Mouse (Mus musculus) midbrain, embryonic 11.5 days (tissue): ENCODE results near the gene Olfr776. TPM values are rescaled to one million over a fixed set of nuclear protein-coding genes. Genes with fewer than 3 reads are reported as not detected.
"Not testable (repeated sequence)": the region's sequence is repeated elsewhere in the genome, so short reads cannot be mapped to it uniquely, and the experiment has no call there.

ENCODE experiments used
- ATAC-seq: fragments of 200-750 bp; cut with Nextera tagmentation; 2 replicates; pipeline ENCODE4 v1.8.0; 2017; ENCODE audit warnings: moderate TSS enrichment, moderate library complexity; ENCODE audit not compliant: low FRiP score
- DNase-seq: peaks from one replicate; pipeline ENCODE4 v3.0.0; 2015; ENCODE audit warnings: low spot score; ENCODE audit errors: missing footprints
- H3K27ac ChIP-seq: fragments of 300-500 bp; sonication (generic); 2 replicates; pipeline ENCODE4 v1.5.1; 2014; ENCODE audit warnings: low read depth, low read length
- H3K27me3 ChIP-seq: fragments of 300-500 bp; sonication (generic); 2 replicates; pipeline ENCODE4 v1.6.1; 2014; ENCODE audit warnings: mild to moderate bottlenecking, low read length, moderate library complexity, mixed read lengths; ENCODE audit not compliant: control insufficient read depth, insufficient read depth
- H3K36me3 ChIP-seq: fragments of 300-500 bp; sonication (generic); 2 replicates; pipeline ENCODE4 v1.6.1; 2014; ENCODE audit warnings: mild to moderate bottlenecking, low read length, moderate library complexity, mixed read lengths; ENCODE audit not compliant: control insufficient read depth, insufficient read depth
- H3K4me1 ChIP-seq: fragments of 300-500 bp; sonication (generic); 2 replicates; pipeline ENCODE4 v1.6.1; 2014; ENCODE audit warnings: low read length; ENCODE audit not compliant: control insufficient read depth, insufficient read depth
- H3K4me2 ChIP-seq: fragments of 300-500 bp; sonication (generic); 2 replicates; pipeline ENCODE4 v1.6.1; 2014; ENCODE audit warnings: mild to moderate bottlenecking, moderate library complexity
- H3K4me3 ChIP-seq: fragments of 300-500 bp; sonication (generic); 2 replicates; pipeline ENCODE4 v1.5.1; 2014; ENCODE audit warnings: low read depth, low read length
- H3K9ac ChIP-seq: fragments of 300-500 bp; sonication (generic); 2 replicates; pipeline ENCODE4 v1.6.1; 2014; ENCODE audit warnings: low read length
- H3K9me3 ChIP-seq: fragments of 300-500 bp; sonication (generic); 2 replicates; pipeline ENCODE4 v1.6.1; 2016; ENCODE audit warnings: low read length; ENCODE audit not compliant: control insufficient read depth
- WGBS: fragments of 180-500 bp; shearing (Covaris S2); extraction: QIAGEN DNeasy Blood & Tissue Kit; methylation state at CpG from one replicate; pipeline ENCODE4 v1.1.7; 2014; 5-methylcytosine and 5-hydroxymethylcytosine counted together
- polyA plus RNA-seq: library from polyadenylated mRNA; unstranded; fragments of >200 nt; fragmentation: Nextera tagmentation; extraction: Ambion mirVana; gene quantifications from 2 replicates; pipeline ENCODE4 v1.2.1, GENCODE M21; 2014

The Olfr776 gene
- not detected in 2 replicates for polyA plus RNA-seq

- ATAC-seq (no peak), DNase-seq (no peak)
- Histone ChIP-seq H3K27me3 (no peaks in the 10 kb centered on the region), H3K36me3 (no peaks in the 10 kb centered on the region), H3K9ac (no peak within 1 kb of the TSS), H3K4me2 (no peak within 1 kb of the TSS), H3K4me3 (no peak within 1 kb of the TSS), H3K9me3 (no peaks in the 10 kb centered on the region), H3K4me1 (no peaks in the 10 kb centered on the region), H3K27ac (no peak within 1 kb of the TSS)
Observed at GRCm38 (mm10) chr10:129258827-129259226, at the start of gene Olfr776. Olfr776 (plus strand) TSS chr10:129259127.

DNA sequence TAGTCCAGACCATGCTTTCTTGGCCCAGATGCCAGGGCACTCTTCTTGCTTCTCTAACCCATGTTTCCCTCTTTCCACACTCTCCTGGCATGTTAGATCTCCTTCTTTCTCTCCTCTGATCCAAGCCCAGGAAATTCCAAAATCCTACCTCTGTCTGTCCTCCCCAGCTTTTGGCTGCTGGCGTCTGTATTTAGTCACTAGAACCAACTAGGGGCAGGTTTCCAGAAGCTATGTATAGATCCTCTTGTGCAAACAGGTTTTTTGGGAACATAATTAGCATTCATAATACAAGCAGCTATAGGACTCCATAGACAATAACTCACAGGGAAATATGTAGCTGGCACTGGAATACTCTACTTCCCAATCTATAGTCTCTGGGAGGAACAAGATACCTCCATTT, 28.2 kb upstream of the Olfr776 start:
- H3K4me2 ChIP-seq = no peak overlapping the region
- ATAC-seq (no peak), DNase-seq (no peak)
- 90% methylated on average over 1 of the region's 1 CpGs for WGBS
- no peaks in the 10 kb centered on the region for H3K36me3 ChIP-seq
- no peaks in the 10 kb centered on the region for H3K27me3 ChIP-seq
- no peaks in the 10 kb centered on the region for H3K9me3 ChIP-seq
- H3K4me1 ChIP-seq = no peaks in the 10 kb centered on the region
- H3K9ac ChIP-seq = no peak overlapping the region
- no peak overlapping the region for H3K27ac ChIP-seq
- H3K4me3 ChIP-seq = no peak overlapping the region

DNA sequence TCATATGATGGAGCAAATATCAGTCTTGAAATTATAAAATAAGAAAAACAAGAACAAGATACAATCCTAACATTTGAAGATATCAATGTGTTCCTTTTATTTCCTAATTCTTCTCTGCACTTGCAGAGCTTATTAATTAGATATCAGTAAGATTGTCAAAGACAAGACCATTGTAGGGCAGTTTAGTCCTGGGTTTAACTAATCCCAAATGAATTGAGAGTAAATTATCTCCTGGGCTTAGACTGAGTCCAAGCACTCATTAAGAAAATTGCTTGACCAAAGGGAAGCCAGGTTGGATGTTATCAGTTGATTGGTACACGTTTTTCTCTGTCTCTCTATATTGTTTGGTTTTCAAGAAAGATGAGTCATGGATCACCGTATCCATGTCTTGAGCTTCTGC, 23.0 kb upstream of the Olfr776 start, which contains the start of gene Olfr774:
Gene Olfr774 (plus strand): TSS at position 301 of the 400 bp plus-strand sequence.
- Histone ChIP-seq H3K4me3 (no peak within 1 kb of the TSS), H3K36me3 (no peaks in the 10 kb centered on the region), H3K4me1 (no peaks in the 10 kb centered on the region), H3K9me3 (no peaks in the 10 kb centered on the region), H3K27ac (no peak within 1 kb of the TSS), H3K27me3 (no peaks in the 10 kb centered on the region), H3K9ac (no peak within 1 kb of the TSS), H3K4me2 (no peak within 1 kb of the TSS)
- ATAC-seq (no peak), DNase-seq (no peak)
- WGBS = 69% methylated on average over 2 of the region's 2 CpGs

GRCm38 (mm10) chr10:129248112-129248511, 10.8 kb upstream of the Olfr776 start, which contains the start of gene Olfr775:
Olfr775 (plus strand) TSS chr10:129248412.
- Histone ChIP-seq H3K4me3 (no peak within 1 kb of the TSS), H3K36me3 (no peaks in the 10 kb centered on the region), H3K27me3 (no peaks in the 10 kb centered on the region), H3K27ac (no peak within 1 kb of the TSS), H3K9me3 (no peaks in the 10 kb centered on the region), H3K4me2 (no peak within 1 kb of the TSS), H3K4me1 (no peaks in the 10 kb centered on the region), H3K9ac (no peak within 1 kb of the TSS)
- DNase-seq = no peak
- ATAC-seq = no peak
- 70% methylated on average over 3 of the region's 3 CpGs for WGBS

- 96% methylated on average over 2 of the region's 2 CpGs for WGBS
- ATAC-seq (no peak), DNase-seq (no peak)
- Histone ChIP-seq H3K27ac (no peak within 1 kb of the TSS), H3K4me3 (no peak within 1 kb of the TSS), H3K27me3 (no peaks in the 10 kb centered on the region), H3K4me1 (no peaks in the 10 kb centered on the region), H3K4me2 (no peak within 1 kb of the TSS), H3K9ac (no peak within 1 kb of the TSS), H3K36me3 (no peaks in the 10 kb centered on the region), H3K9me3 (no peaks in the 10 kb centered on the region)
Observed at GRCm38 (mm10) chr10:129271081-129271535, 12.2 kb downstream of the Olfr776 start, which contains the start of gene Olfr777. Olfr777 (minus strand) TSS chr10:129271485.

GRCm38 (mm10) chr10:129312973-129313372, 54.0 kb downstream of the Olfr776 start:
- not testable (repeated sequence) for ATAC-seq, H3K9me3 ChIP-seq, H3K9ac ChIP-seq, H3K4me3 ChIP-seq, H3K4me2 ChIP-seq, H3K4me1 ChIP-seq, H3K27me3 ChIP-seq, H3K27ac ChIP-seq, H3K36me3 ChIP-seq, DNase-seq
- 64% methylated on average over 1 of the region's 1 CpGs for WGBS

GRCm38 (mm10) chr10:129313521-129313920, 54.6 kb downstream of the Olfr776 start:
- not testable (repeated sequence) for H3K27ac ChIP-seq, H3K4me2 ChIP-seq
- no CpG with 5 or more reads among the region's 1 CpGs for WGBS

More at GRCm38 (mm10) chr10:129313521-129313920, 54.6 kb downstream of the Olfr776 start:
- not testable (repeated sequence) for DNase-seq, H3K9ac ChIP-seq, ATAC-seq, H3K4me1 ChIP-seq, H3K9me3 ChIP-seq, H3K4me3 ChIP-seq, H3K27me3 ChIP-seq, H3K36me3 ChIP-seq

Other genes with a start within 250 kb of the Olfr776 start
- gene Olfr763, start 248.3 kb upstream of the Olfr776 start, polyA plus RNA-seq = not detected in 2 replicates
- gene Olfr764-ps1, start 219.2 kb upstream of the Olfr776 start, polyA plus RNA-seq = not detected in 2 replicates
- gene Olfr765, start 209.1 kb upstream of the Olfr776 start, polyA plus RNA-seq = not detected in 2 replicates
- not detected in 2 replicates for gene Olfr766-ps1, start 190.2 kb upstream of the Olfr776 start, polyA plus RNA-seq
- not detected in 2 replicates for gene Olfr767, start 176.2 kb upstream of the Olfr776 start, polyA plus RNA-seq
- gene Olfr768, start 159.8 kb upstream of the Olfr776 start, polyA plus RNA-seq = not detected in 2 replicates
- gene Olfr769, start 141.3 kb upstream of the Olfr776 start, polyA plus RNA-seq = not detected in 2 replicates
- not detected in 2 replicates for gene Olfr770, start 120.1 kb upstream of the Olfr776 start, polyA plus RNA-seq
- gene Olfr771, start 94.4 kb upstream of the Olfr776 start, polyA plus RNA-seq = not detected in 2 replicates
- not detected in 2 replicates for gene Olfr772, start 81.2 kb upstream of the Olfr776 start, polyA plus RNA-seq
- gene Olfr773, start 71.7 kb upstream of the Olfr776 start, polyA plus RNA-seq = not detected in 2 replicates
- not detected in 2 replicates for gene Olfr774, start 22.9 kb upstream of the Olfr776 start, polyA plus RNA-seq
- gene Olfr775, start 10.7 kb upstream of the Olfr776 start, polyA plus RNA-seq = not detected in 2 replicates
- not detected in 2 replicates for gene Olfr777, start 12.4 kb downstream of the Olfr776 start, polyA plus RNA-seq
- gene Olfr780, start 59.0 kb downstream of the Olfr776 start, polyA plus RNA-seq = not detected in 2 replicates
- gene Olfr781, start 69.7 kb downstream of the Olfr776 start, polyA plus RNA-seq = not detected in 2 replicates
- gene Olfr782, start 89.7 kb downstream of the Olfr776 start, polyA plus RNA-seq = not detected in 2 replicates
- 0.06 and 0.14 TPM in 2 replicates for gene Olfr784, start 125.0 kb downstream of the Olfr776 start, polyA plus RNA-seq
- not detected in 2 replicates for gene Olfr785, start 146.3 kb downstream of the Olfr776 start, polyA plus RNA-seq
- not detected in 2 replicates for gene Olfr786, start 168.2 kb downstream of the Olfr776 start, polyA plus RNA-seq
- gene Olfr787, start 202.7 kb downstream of the Olfr776 start, polyA plus RNA-seq = not detected in 2 replicates
- not detected in 2 replicates for gene Olfr788, start 211.9 kb downstream of the Olfr776 start, polyA plus RNA-seq
- not detected in 2 replicates for gene Olfr789, start 225.6 kb downstream of the Olfr776 start, polyA plus RNA-seq
- not detected in 2 replicates for gene Olfr790, start 239.4 kb downstream of the Olfr776 start, polyA plus RNA-seq